Mouse (Mus musculus) G1E (cell line): Measurements from ENCODE around the gene Gm44965. TPM values are rescaled to one million over a fixed set of nuclear protein-coding genes. Genes with fewer than 3 reads are reported as not detected.

ENCODE experiments used
- ATAC-seq: 2 replicates; pipeline ENCODE4 v1.8.0; 2016; ENCODE audit warnings: mild to moderate bottlenecking; ENCODE audit not compliant: insufficient number of reproducible peaks, poor library complexity, low FRiP score, severe bottlenecking; ENCODE audit errors: extremely low read depth
- DNase-seq: peaks from one replicate; pipeline ENCODE4 v3.0.0; 2012; ENCODE audit warnings: low spot score
- H3K27me3 ChIP-seq: 2 replicates; pipeline ENCODE4 v1.6.1; 2012; ENCODE audit warnings: mild to moderate bottlenecking, low read length, inconsistent platforms; ENCODE audit not compliant: insufficient read depth
- H3K36me3 ChIP-seq: replicated peaks from 2 replicates; pipeline ENCODE3; 2012; ENCODE audit warnings: mild to moderate bottlenecking, inconsistent platforms
- H3K4me1 ChIP-seq: 2 replicates; pipeline ENCODE4 v1.6.1; 2012; ENCODE audit warnings: low read depth, low read length, inconsistent platforms, mixed read lengths; ENCODE audit not compliant: insufficient read depth
- H3K4me3 ChIP-seq: 2 replicates; pipeline ENCODE4 v1.5.1; 2012; ENCODE audit warnings: low read depth, mild to moderate bottlenecking, inconsistent platforms, low read length, moderate library complexity, mixed read lengths
- H3K9me3 ChIP-seq: replicated peaks from 2 replicates; pipeline ENCODE4 v1.6.1; 2012; ENCODE audit warnings: inconsistent platforms
- CTCF ChIP-seq: IDR thresholded peaks from 2 replicates; pipeline ENCODE4 v1.5.1; 2012; ENCODE audit warnings: low read depth, low read length, inconsistent platforms, mixed read lengths
- GATA1 ChIP-seq: IDR thresholded peaks from 2 replicates; pipeline ENCODE4 v1.6.1; 2012; ENCODE audit warnings: borderline replicate concordance, low read length, inconsistent platforms, mixed read lengths
- GATA2 ChIP-seq: IDR thresholded peaks from 2 replicates; pipeline ENCODE4 v1.6.1; 2012; ENCODE audit warnings: low read depth, low read length, inconsistent platforms, borderline replicate concordance
- POLR2AphosphoS5 ChIP-seq: IDR thresholded peaks from 2 replicates; pipeline ENCODE4 v1.6.1; 2012; ENCODE audit warnings: low read depth, low read length, inconsistent platforms; ENCODE audit not compliant: insufficient replicate concordance
- TAL1 ChIP-seq: conservative IDR thresholded peaks from 2 replicates; pipeline ENCODE4 v1.6.1; 2012; ENCODE audit warnings: low read depth, low read length, inconsistent platforms, mixed read lengths
- polyA plus RNA-seq: library from polyadenylated mRNA; stranded (reverse); fragments of >175 nt; gene quantifications from 2 replicates; pipeline ENCODE4 v1.2.3, GENCODE M21; 2012
- total RNA-seq, 2 experiments: library from RNA; stranded (forward) in 1 of 2; stranded (reverse) in 1 of 2; fragments of 200-1000 nt in 1 of 2; fragments of >200 nt in 1 of 2; fragmentation: Nextera tagmentation in 1 of 2; gene quantifications; 2 replicates each; pipeline ENCODE4 v1.2.3; 2014 to 2017

The Gm44965 gene
- total and polyA plus RNA-seq, 3 experiments, result not detected

DNA sequence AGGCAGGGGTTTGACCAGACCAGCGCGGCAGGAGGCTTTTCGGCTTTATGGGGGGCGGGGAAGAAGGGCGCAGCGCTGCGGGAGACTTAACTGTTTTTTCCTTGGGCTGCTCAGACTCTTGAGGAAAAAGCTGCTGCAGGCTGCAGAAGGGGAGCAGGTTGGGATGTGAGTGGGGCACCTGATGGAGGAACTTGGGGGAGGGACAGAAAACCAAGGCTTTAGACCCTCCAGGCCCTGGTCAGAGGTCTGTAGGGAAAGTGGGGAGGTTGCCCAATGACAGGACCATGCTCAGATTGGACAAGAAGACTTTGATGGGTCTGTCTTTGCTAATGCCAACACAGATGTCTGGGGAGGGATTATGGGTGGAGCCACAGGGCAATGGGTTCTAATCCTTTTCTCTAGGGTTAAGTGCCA lies 33.8 kb downstream of the Gm44965 start:
- ATAC-seq (no peak), DNase-seq (no peak)
- Histone ChIP-seq H3K27me3 (peaks cover 3% of the 10 kb centered on the region; the same call in 1 of the 2 replicates), H3K4me1 (no peaks in the 10 kb centered on the region), H3K4me3 (no peak overlapping the region), H3K9me3 (no peaks in the 10 kb centered on the region), H3K36me3 (no peaks in the 10 kb centered on the region)
- TF ChIP-seq GATA1, result no peak
- TF ChIP-seq POLR2AphosphoS5, result no peak
- no peak for TF ChIP-seq GATA2
- TF ChIP-seq CTCF, result no peak
- no peak for TF ChIP-seq TAL1

DNA sequence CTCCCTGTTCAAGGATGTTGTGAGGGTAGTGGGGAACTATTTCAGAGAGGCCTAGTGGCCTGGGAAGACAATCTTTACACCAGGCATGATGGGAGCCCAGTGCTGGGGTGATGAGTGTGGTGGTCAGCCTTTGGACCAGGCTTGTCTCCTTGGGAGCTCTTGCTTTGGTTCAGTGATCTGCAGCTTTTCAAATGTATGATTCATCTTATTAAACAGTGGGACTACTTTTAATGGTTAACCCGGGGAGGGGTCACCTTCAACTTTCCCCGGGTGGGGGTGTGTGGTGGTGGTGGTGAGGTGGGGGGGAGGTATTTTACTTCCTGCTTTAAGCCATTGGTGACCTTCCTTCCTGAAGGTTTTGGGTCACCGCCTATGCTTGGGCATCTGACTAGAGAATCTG lies 34.6 kb downstream of the Gm44965 start:
- Histone ChIP-seq H3K4me3 (no peak overlapping the region), H3K9me3 (no peaks in the 10 kb centered on the region), H3K27me3 (peaks cover 3% of the 10 kb centered on the region; the same call in 1 of the 2 replicates), H3K36me3 (no peaks in the 10 kb centered on the region), H3K4me1 (no peaks in the 10 kb centered on the region)
- no peak for DNase-seq
- TF ChIP-seq GATA1, result no peak
- no peak for TF ChIP-seq CTCF
- no peak for TF ChIP-seq GATA2
- TF ChIP-seq TAL1, result no peak
- no peak for TF ChIP-seq POLR2AphosphoS5
- ATAC-seq, result no peak

DNA sequence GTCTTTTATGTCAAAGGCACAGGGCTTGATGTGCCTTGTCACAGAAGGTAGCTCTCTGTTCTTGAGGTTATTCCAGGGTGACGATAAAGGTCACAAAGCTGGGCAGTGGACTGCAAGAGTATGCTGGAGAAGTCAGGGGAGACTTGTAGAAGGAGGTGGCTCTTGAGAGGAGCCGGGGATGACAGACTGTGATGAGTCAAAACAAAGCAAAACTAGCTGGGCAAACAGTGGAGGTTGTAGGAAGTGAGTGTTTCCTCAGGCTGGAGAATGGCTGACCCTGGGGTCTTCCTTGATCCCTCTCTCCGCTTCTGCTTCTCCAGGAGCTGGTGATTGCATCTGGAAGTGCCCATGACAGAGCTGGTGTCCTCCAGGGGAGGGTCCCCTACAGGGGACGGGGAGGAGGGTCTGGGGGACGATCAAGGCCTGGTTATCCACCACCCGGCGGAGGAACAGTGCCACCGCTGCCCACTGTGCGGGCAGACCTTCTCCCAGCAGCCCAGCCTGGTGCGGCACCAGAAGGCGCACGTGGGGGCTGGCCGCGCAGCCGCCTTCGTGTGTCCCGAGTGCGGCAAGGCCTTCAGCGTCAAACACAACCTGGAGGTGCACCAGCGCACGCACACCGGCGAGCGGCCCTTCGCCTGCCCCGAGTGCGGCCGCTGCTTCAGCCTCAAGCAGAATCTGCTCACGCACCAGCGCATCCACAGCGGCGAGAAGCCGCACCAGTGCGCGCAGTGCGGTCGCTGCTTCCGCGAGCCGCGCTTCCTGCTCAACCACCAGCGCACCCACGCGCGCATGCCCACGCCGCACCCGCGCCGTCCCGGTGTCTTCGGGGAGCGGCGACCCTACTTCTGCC lies 35.3 kb downstream of the Gm44965 start:
- Histone ChIP-seq H3K27me3 (peaks cover 3% of the 10 kb centered on the region; the same call in 1 of the 2 replicates), H3K4me1 (no peaks in the 10 kb centered on the region), H3K4me3 (no peak overlapping the region), H3K9me3 (no peaks in the 10 kb centered on the region), H3K36me3 (no peaks in the 10 kb centered on the region)
- no peak for DNase-seq
- ATAC-seq, result no peak
- TF ChIP-seq GATA2 (no peak), CTCF (no peak), POLR2AphosphoS5 (no peak), GATA1 (no peak), TAL1 (no peak)

DNA sequence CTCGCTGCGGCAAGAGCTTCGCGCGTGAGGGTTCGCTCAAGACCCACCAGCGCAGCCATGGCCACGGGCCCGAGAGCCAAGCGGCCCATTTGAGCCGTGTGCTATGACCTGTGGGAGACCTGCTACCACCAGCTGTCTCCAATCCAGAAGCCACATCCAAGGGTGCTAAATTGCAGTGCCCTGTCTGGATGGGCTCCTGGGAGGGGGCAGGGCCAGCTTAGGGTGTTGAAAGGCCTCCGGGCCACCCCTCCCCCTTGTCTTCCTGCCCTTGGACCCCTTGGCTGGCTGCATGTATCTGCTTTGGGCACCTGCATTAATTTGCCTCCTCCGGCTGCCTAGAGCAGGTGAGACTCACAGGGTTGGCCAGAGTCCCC lies 35.9 kb downstream of the Gm44965 start:
- ATAC-seq, result no peak
- H3K4me3 ChIP-seq, result no peak overlapping the region
- DNase-seq, result no peak
- no peaks in the 10 kb centered on the region for H3K4me1 ChIP-seq
- TF ChIP-seq POLR2AphosphoS5 (no peak), TAL1 (no peak), CTCF (no peak), GATA1 (no peak), GATA2 (no peak)
- no peaks in the 10 kb centered on the region for H3K9me3 ChIP-seq
- H3K36me3 ChIP-seq, result no peaks in the 10 kb centered on the region
- H3K27me3 ChIP-seq, result peaks cover 3% of the 10 kb centered on the region; the same call in 1 of the 2 replicates

DNA sequence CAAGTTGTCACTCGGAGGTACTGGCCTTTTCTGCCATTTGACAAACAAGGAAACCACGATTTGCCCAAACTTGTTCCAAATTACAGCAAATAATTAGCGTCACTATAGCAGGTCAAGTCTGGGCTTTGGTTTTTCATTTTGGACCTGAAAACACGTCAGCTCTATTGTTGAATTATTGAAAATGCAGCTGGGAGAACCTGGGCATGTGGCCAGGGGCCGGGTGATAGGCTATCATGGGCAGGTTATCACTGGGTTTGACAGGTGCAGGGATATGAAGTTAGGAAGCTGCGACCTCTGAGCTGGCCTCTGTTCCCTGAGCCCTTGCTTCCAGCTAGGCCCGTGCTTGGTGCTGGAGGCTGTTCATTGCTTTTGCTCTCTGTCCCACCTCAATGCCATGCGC lies 37.1 kb downstream of the Gm44965 start:
- Histone ChIP-seq H3K9me3 (no peaks in the 10 kb centered on the region), H3K4me3 (no peak overlapping the region), H3K4me1 (no peaks in the 10 kb centered on the region), H3K36me3 (no peaks in the 10 kb centered on the region), H3K27me3 (peaks cover 3% of the 10 kb centered on the region; the same call in 1 of the 2 replicates)
- ATAC-seq (no peak), DNase-seq (no peak)
- no peak for TF ChIP-seq GATA1
- no peak for TF ChIP-seq TAL1

DNA sequence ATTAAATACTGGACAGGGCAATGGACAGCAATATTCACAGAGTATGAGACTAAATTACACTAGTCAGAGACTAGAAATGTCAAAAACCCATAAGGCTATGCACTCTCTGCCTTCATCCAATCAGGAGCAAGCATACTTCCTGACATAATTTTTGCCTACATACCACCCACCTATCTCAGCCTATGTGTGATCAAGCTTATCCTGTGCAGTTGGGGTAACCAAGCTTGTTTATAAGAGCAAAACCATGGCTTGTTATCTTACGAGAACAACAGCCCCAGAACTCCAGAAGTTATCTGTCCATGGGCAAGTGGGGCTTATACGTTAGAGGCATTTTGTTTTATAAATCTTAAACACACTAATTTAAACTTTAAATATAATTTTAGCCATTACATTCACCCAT lies 41.4 kb downstream of the Gm44965 start:
- TF ChIP-seq GATA2, result no peak
- DNase-seq (no peak), ATAC-seq (no peak)
- H3K4me3 ChIP-seq, result no peak overlapping the region
- H3K36me3 ChIP-seq, result no peaks in the 10 kb centered on the region
- peaks cover 6% of the 10 kb centered on the region; the same call in 1 of the 2 replicates for H3K27me3 ChIP-seq
- H3K9me3 ChIP-seq, result no peaks in the 10 kb centered on the region
- no peaks in the 10 kb centered on the region for H3K4me1 ChIP-seq

DNA sequence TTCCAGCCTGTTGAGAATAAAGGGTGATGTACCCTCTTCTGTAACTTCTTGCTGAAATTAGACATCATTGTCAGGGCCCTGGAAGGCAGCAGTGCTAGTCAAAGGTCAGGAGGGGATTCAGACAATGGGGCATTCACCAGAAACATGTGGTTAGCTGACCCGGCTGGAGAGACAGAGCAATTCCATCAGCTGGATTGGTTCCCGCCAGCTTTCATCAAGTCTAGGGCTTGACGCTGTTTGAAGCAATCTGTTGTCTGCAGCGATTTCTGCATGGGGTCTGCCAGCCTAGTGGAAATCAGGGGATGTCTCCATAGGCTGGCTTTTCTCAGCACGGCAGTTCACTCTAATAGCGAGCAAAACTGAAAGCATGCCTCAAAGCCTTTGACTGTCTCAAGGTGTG lies 42.8 kb downstream of the Gm44965 start:
- no peaks in the 10 kb centered on the region for H3K9me3 ChIP-seq
- no peaks in the 10 kb centered on the region for H3K4me1 ChIP-seq
- no peak overlapping the region for H3K4me3 ChIP-seq
- H3K36me3 ChIP-seq, result no peaks in the 10 kb centered on the region
- H3K27me3 ChIP-seq, result peaks cover 6% of the 10 kb centered on the region; the same call in 1 of the 2 replicates
- ATAC-seq (no peak), DNase-seq (no peak)
- TF ChIP-seq GATA2 (no peak), CTCF (no peak), POLR2AphosphoS5 (no peak), TAL1 (no peak), GATA1 (no peak)
